Mouse (Mus musculus): Measurements from ENCODE around the gene Stk11ip.

DNA sequence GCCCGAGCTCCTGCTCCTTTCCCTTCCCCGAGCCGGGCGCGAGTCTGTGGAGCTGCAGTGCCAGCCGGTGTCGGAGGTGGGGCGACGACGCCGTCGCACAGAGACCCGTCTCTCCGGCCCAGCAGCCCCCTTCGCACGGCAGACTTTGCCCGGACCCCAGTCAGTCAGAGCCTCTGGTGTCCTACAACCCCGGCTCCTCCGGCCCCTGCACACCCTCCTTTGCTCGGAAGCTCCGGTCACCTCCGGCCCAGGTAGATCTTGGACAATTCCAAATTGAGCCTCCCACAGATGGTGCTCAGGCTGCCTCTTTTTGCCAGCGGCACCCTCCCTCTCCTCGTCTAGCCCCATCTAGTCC, 41.7 kb upstream of the Stk11ip start:
- TF ChIP-seq TAL1 (IDR thresholded peaks at IDR 0.05; ENCODE audit: low read length) = no peak
- no peak for TF ChIP-seq GATA1 (IDR thresholded peaks at IDR 0.05; ENCODE audit: low read length)

Measured in erythroblast, embryonic 14.5 days (primary cell).